Mouse (Mus musculus) lung, postnatal 4 days (tissue): ENCODE data around the gene Ppp3ca.

Experiments
- DNase-seq, 2 experiments: peaks; one replicate each; pipeline ENCODE4 v3.0.0; 2021

Ppp3ca gene

DNA sequence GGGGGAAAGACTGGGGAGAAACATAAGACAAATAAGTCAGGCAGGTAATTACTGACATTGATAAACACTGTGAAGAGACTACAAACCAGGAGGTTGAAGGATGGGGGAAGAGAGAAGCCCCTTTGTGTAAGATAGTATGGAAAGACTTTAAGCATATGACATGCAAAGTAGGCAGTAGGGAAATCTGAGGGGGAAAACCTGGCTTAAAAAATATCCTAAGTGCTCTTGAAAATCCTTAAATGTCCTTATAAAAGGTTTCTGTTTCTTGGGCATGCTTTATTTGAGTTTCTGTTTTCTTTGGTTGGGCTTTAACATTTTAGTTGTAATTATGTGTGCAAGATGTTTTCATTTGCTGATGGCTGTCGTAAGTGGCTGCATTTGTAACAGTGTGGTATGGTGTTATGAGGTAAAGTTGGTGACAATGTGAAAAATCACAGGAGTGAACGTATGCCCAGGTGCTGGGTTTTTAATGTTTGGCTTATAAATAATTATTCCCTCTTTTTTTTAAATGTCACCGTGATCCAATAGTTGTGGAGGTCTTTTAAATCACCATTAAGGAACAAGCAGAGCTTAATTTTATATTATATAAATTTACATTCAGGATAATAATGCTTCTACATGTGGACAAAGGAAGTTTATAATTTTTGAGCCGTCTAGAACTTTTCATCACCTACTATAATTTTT is 195.4 kb downstream of the Ppp3ca start:
- no peak for DNase-seq

DNA sequence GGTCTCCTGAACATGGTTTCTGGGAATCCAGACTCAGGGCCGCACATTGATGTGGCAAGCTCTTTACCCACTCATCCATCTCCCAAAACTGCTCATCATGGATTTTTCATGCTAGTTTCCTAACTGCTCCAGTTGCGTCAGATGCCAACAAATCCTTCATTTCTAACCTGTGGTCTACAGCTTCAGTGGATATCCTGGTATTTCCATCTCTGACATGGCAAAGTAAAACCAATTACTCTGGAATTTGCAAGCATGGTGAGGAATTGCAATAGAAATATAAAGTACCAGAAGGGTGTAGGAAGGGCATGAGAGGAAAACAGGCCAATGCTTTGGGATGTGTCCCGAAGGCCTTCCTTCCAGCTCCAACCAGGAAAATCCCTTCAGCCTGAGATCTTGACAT is 196.2 kb downstream of the Ppp3ca start:
- DNase-seq, result no peak

GRCm38 (mm10) chr3:136866571-136866970 is 196.6 kb downstream of the Ppp3ca start:
- DNase-seq, result no peak

GRCm38 (mm10) chr3:136867366-136867765 is 197.4 kb downstream of the Ppp3ca start:
- no peak for DNase-seq

GRCm38 (mm10) chr3:136871772-136872532 is 202.0 kb downstream of the Ppp3ca start:
- DNase-seq, result peak; percentile 15 to 43

- DNase-seq, result no peak
Observed at GRCm38 (mm10) chr3:136872533-136873095, 202.7 kb downstream of the Ppp3ca start.

DNA sequence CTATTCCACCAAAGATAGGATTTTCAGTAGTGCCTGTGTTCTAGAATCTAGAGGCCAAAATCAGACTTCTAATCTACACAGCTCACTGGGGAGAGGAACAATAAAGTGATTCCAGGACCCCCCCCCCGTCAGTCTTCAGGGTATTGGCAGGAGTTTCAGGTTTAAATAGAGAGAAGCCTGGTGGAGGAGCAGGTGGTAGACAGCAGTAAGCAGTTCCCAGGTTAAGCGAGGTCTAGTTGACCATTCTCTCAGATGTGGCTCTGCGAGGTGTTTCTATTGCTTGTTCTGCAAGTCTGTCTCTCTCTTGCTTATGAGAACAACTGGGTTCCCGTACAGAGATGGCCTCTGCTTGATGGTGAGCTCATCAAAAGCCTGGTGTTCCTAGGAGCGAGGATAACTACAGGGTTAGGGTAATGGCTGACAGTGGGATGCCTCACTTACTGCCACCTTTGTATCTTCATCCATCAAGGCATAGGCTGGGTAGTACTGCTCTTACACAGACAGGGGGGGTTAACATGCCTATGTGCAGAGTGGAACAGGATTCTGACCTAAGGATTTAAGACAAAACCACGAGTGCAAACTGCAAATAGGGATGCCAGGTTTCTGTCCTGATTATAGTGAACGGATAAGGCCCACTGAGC is 204.0 kb downstream of the Ppp3ca start:
- DNase-seq, result no peak

GRCm38 (mm10) chr3:136874566-136874965 is 204.6 kb downstream of the Ppp3ca start:
- no peak for DNase-seq

GRCm38 (mm10) chr3:136887741-136888140 is 217.8 kb downstream of the Ppp3ca start:
- DNase-seq, result no peak

DNA sequence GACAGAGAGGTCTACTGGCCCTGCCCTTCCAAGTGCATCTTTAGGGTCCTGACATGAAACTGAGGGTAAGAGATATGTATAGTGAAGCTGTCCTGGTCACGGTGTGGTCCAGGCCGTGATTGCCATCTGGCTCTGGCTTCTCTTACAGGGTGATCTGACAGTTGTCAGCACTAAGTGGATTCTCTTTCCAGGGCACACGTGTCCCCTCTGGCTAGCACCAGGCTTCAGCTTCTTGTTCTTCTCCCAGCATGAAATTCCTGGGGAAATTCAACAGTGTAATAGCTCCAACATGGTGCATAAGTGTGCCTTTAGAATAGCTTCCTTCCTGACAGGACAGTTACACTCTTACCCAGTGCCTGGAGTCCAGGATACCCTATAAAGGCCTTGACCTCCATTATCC is 222.2 kb downstream of the Ppp3ca start:
- DNase-seq, result no peak

- DNase-seq, result no peak
Observed at GRCm38 (mm10) chr3:136893596-136894402, 223.9 kb downstream of the Ppp3ca start.

- no peak for DNase-seq
Observed at GRCm38 (mm10) chr3:136895498-136895897, 225.6 kb downstream of the Ppp3ca start.

GRCm38 (mm10) chr3:136896276-136896675 is 226.4 kb downstream of the Ppp3ca start:
- DNase-seq, result no peak

DNA sequence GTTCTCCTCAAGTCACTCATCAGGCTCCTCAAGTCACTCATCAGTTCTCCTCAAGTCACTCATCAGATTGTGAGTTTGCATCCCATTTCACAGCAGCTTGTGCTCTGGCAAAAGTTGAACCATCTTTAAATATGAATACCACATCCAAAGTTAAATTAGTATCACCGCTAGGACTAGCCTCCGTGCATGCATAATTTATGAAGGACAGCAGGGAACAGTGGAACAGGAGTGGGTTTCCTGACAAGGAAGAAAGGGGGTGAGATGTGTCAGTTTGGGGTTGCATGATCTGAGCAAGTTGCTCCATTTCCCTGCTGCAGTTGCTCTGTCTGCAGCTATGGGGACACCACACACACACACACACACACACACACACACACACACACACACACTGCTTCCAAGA is 229.8 kb downstream of the Ppp3ca start:
- DNase-seq, result no peak

DNA sequence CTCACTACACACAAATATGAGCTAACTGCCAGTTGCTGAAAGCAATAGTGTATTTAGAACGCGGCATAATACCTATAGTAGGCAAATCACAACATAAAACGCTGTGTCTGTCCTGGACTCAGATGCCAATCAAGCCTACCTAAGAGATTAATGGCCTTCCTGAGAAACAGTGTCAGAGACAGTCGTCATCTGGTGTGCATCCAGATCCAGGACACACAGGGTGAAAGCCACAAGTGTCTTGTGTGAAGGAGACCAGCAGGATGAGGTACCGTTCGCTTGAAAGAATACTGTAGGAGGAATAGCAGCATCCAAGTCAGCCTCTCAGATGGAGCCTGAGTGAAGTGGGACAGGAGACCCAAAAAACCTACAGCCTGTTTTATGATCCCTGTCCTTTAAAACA is 231.1 kb downstream of the Ppp3ca start:
- DNase-seq, result no peak

DNA sequence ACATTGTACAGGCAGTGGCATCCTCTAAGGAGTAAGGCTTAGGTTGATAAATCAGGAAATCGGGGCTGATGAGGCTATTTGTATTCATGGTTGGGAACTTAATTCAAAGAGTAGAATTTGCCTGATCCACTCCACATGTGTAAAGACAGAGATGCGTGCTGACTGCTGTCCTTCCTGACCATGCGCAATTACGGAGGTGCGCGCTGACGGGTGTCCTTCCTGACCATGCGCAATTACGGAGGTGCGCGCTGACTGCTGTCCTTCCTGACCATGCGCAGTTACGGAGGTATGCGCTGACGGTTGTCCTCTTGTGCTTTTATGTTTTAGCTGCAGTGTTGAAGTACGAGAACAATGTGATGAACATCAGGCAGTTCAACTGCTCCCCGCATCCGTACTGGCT is 232.9 kb downstream of the Ppp3ca start:
- no peak for DNase-seq

- DNase-seq, result peak in 1 of 2 experiments; percentile 28
Observed at GRCm38 (mm10) chr3:136905577-136905976, 235.7 kb downstream of the Ppp3ca start.

DNA sequence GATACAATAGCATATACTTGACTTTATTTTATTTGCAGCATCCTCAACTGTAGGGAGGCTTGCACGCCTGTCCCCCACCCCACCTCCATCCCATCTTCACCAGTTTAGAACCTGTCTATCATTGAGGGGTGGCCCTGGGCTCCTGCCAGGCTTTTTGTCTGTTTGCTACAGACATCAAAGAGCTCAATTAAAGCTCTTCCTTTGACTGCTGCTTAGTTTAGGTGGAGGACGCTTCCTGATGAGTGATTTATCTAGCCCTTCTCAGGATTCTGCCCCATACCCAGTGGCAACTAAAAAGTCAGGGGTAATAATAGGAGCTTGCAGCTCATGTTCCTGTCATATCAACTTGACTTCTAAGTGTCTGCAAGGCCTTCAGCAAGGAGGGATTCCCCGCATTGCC is 239.6 kb downstream of the Ppp3ca start:
- DNase-seq, result no peak

DNA sequence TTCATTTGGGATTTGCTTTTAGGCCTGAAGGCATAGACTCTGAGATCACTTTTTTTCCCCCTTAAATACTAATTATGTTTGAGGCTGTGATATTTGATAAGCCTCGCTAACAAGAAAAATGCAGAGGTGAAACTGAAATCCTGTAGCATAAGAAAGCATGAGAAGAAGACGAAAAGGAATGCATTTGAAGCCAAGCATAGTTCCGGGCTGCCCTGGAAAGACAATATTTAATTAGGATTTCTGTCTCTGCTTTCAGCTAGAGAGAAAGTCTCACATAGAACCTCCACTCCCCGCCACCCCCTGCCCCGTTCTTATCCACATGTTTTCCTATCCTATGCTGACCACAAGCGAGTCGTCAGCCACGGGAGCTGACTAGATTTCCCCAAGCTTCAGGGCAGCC is 241.4 kb downstream of the Ppp3ca start:
- no peak for DNase-seq

- no peak for DNase-seq
Observed at GRCm38 (mm10) chr3:136917080-136917479, 247.2 kb downstream of the Ppp3ca start.

- DNase-seq, result no peak
Observed at GRCm38 (mm10) chr3:136933071-136933470, 263.1 kb downstream of the Ppp3ca start.

DNA sequence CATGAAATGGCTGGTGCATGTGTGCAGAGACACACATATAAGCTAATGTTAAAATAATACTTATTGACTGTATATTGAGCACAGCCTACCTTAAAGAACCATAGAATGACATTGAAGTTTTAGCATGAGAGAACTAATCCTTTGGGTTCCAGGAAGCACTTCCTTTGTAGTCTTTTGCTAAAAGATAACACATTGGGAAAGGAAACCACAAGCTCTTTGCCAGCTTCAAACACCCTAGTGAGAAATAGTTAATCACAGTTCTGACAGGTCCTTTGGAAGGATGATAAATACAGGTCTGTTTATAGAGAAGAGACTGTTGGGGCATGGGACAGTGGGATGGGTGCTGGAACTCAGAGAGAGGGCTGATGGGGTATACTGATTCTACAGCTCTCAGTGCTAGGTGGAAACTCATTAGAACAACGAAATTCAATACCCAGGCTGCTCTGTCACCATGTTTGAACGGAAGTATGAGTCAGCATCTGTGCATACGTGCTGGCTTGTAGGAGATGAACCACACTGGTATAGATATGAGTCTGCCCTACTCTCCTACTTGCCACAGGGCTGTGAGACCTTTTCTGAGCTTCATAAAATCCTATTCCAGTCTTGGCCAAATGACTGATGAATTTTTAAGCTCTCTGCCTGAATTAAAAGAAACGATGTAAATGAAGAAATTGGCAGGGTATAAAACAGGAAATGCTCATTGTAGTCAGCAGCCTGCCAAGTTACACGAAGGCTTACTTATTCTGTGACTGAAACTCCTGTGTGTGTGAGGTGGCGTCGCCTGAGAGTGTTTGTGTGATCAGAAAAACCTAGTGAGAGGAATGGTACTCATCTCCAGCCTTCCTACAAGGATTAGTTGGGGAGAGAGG is 271.0 kb downstream of the Ppp3ca start:
- no peak for DNase-seq
